Mouse (Mus musculus) hematopoietic stem cell, adult 5-6 weeks (primary cell): ENCODE results near the gene Wdr46. TPM values are rescaled to one million over a fixed set of nuclear protein-coding genes. Genes with fewer than 3 reads are reported as not detected.

Experiments
- ATAC-seq, 2 experiments: fragments of 125-278 bp in 1 of 2; replicated peaks in 1 of 2; 2 replicates each; pipeline ENCODE4 v1.8.0; 2016 to 2017; ENCODE audit warnings: inconsistent platforms in 2 of 2, mild to moderate bottlenecking in 2 of 2, moderate number of reproducible peaks in 2 of 2, low read depth in 1 of 2, moderate TSS enrichment in 1 of 2; ENCODE audit not compliant: low FRiP score in 2 of 2, poor library complexity in 2 of 2, severe bottlenecking in 2 of 2, insufficient read depth in 1 of 2, low TSS enrichment in 1 of 2
- total RNA-seq: library from RNA; stranded (forward); fragments of 172-1452, 232-1000 nt; gene quantifications from 2 replicates; pipeline ENCODE4 v1.2.3, GENCODE M21; 2017

Gene Wdr46
- total RNA-seq, 1 experiment from 2014 or later, result 57.1 TPM

DNA sequence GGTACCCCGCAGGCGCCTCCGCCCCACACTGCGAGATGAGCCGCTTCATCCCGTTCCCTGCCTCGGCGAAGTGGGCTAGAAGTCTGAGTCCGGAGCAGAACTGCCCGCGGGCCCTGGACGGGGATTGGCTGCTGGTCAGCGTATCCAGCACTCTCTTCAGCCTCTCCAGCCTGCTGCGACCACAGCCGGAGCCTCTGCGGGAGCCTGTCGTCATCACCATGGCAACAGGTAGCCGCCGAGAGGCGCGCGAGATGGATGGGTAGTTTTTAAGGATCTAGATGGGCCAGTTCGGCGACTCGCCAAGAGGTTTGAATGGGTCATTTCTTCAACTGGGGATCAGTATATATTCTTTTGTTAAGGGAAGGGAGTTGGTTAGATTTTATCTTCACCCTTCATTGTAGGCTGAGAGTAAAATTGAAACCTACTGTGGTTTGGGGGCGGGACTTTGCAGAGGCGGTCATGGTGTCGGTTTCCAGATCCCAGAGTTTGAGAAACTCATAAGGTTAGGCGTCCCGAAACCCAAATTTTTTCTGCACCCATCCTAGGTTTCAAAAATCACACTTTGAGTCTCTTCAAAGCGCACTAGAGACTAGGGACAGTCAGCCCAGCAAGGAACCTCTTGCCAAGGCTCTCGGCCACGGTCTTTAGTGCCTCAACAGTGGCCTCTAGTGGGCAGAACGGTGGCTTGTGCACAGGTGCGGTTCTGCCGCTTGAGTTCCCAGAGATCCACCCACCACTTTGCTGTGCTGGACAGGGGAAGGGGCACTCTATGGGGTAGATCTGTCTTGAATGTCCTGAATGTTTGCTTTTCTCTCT, 20.0 kb upstream of the Wdr46 start:
- ATAC-seq, result peak; percentile 30 to 48; a peak in 1 of 4 replicates

DNA sequence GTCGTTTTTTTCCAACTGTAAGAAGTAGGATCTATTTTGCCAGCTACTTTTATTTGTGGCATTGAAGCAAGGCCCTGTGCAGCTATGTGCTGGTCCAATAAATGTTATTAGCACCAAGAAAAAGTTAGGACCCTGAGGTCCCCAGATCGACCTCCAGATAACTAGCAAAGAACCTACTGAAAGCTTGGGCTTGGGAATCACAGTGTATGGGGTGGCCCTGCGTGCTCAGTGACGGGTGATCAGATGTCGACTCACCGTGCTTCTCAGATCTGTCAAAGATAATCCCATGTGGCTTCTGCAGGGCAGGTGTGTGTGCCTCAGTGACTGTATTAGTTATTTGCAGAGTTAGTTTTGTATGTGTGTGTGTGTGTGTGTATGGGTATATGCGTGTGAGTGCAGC, 19.1 kb upstream of the Wdr46 start:
- no peak for ATAC-seq

DNA sequence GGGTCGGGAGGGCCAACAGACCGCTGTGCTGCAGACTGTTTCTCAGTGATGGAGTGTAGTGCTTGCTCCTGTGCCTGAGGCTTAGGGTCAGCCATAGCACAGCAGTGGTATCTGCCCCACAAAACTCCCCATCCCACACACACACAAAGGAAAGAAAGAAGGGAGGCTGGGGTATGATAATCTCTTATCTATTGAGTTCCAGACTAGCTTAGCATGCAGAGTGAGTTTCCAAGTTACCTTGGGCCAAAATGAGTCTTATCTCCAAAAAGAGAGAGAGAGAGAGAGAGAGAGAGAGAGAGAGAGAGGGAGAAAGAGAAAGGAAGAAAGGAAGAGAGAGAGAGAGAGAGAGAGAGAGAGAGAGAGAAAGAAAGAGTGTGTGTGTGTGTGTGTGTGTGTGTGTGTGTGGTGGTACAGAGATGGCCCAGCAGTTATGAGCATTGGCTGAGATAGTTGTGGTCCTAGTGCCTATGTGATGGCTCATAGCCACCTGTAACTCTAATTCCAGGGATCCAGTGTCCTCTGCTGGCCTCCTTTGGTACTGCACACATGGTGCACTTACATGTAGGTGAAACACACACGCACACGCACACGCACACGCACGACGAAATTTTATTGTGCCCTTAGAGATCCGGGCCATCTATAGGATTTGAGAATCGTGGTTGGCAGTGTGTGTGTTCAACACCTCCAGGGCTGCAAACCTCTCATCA, 15.7 kb upstream of the Wdr46 start:
- ATAC-seq, result no peak

DNA sequence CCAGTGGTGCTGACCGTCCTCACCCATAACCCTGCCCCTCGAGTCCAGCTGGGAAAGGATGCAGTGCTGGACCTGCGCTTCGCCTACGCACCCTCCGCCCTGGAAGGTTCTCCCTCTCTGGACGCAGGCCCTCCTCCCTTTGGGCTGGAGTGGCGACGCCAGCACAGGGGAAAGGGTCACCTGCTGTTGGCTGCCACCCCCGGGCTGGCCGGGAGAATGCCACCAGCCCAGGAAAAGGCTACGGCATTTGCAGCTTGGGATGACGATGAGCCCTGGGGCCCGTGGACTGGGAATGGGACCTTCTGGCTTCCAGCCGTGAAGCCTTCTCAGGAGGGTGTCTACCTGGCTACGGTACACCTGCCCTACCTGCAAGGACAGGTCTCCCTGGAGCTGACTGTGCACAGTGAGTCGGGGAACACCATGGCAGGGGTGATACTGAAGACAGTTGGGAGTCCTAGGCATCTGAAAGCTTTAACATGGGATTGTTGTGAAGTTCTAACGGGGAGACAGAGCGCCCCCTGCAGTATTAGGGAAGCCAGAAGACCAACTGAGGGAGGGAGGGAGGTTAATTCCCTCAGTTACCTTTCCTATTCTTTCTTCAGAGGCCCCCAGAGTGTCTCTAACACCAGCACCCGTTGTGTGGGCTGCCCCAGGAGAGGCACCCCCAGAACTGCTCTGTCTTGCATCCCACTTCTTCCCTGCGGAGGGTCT, 14.9 kb upstream of the Wdr46 start:
- no peak for ATAC-seq

DNA sequence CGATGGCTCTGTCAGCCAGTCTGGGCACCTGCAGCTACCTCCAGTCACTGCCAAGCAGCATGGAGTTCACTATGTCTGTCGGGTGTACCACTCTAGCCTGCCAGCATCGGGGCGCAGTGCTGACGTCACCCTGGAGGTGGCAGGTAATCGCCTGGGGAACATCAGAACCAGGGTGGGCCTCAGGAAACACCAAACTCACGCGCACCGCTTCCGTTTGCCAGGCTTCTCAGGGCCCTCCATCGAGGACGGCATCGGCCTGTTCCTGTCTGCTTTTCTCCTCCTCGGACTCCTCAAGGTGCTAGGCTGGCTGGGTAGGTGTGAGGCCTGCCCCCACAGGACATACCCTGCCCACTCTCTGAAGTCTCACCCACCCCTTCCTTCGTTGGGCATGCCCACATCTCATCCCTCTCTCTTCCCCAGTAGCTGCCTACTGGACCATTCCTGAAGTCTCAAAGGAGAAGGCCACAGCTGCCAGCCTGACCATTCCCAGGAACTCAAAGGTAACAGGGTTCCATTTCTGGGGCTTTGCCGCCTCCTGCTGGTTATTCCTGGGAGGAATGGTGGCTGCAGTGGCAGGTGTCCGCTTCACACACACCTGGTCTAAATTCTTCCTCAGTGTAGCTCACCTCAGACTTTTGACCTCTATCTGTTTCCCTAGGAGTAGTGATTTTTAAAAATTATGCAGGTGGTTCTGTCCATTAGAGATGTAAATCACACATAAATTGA, 14.1 kb upstream of the Wdr46 start:
- no peak for ATAC-seq

DNA sequence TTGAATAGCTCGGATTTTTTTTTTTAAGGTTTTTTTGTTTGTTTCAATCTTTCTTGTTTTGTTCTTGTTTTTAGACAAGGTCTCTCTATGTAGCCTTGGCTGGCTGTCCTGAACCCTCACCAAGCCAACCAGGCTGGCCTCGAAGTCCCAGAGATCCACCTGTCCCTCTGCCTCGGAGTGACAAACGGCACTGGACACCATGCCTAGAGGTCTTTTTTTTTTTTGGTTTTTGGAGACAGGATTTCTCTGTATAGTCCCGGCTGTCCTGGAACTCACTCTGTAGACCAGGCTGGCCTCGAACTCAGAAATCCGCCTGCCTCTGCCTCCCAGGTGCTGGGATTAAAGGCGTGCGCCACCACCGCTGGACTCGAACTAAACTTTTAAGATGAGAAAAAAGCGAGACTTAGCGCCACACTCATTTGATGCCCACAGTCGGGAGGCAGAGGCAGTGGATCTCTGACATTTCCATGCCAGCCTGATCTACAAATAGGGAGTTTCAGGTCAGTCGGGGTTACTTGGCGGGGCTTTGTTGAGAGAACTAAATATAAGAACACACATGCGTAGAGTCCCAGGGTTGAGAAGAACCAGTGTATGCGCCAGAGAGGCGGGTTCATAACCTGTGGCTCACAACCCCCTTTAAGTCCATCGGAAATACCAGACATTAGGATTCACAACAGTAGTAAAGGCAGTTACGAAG, 12.1 kb upstream of the Wdr46 start:
- ATAC-seq, result no peak

DNA sequence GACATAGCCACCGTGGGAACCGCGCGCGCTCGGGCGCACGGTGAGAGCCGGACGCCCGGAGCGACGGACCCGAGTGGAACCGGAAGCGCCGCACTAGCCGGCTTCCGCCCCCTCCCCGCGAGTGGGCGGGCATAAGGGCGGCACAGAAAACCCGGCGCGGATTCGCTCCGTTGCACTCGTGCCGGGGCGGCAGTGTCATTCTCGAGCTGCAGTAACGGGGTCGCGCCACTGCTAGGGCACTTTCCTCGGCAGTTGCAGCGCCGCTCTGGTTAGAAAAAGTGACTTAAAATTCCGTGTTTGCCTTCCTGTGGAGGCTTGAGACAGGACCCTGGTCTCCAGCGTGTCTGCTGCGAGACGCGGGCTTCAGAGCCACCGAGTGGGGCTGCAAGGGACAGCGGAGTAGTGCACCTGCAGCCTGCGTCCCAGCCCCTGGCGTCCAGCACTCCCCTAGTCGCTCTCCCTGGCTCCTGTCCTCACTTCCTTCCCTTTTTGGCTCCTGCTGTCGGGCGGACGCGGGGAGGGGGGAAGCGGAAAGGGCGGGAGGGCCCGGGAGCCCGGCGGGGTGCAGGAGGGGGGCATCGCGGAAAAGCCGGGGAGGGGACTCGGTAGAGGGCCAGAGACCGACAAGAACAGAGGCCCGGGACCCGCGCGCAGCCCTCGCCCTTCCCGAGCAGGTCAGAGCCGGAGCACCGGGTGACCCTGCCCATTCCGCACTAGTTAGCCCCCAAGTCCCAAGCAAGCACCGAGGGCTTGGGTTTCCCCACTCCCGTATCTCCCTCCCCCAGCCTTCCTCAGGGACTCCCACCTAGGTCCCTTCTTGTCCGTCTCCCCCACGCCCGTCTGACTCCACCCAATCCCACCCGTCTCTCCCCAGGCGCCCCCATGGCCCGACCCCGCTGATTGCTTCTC, 10.8 kb upstream of the Wdr46 start, which contains the start of gene Rgl2:
TSS of gene Rgl2 (plus strand) at position 173 of the 909 bp plus-strand sequence.
- peak; percentile 65 to 77 for ATAC-seq

DNA sequence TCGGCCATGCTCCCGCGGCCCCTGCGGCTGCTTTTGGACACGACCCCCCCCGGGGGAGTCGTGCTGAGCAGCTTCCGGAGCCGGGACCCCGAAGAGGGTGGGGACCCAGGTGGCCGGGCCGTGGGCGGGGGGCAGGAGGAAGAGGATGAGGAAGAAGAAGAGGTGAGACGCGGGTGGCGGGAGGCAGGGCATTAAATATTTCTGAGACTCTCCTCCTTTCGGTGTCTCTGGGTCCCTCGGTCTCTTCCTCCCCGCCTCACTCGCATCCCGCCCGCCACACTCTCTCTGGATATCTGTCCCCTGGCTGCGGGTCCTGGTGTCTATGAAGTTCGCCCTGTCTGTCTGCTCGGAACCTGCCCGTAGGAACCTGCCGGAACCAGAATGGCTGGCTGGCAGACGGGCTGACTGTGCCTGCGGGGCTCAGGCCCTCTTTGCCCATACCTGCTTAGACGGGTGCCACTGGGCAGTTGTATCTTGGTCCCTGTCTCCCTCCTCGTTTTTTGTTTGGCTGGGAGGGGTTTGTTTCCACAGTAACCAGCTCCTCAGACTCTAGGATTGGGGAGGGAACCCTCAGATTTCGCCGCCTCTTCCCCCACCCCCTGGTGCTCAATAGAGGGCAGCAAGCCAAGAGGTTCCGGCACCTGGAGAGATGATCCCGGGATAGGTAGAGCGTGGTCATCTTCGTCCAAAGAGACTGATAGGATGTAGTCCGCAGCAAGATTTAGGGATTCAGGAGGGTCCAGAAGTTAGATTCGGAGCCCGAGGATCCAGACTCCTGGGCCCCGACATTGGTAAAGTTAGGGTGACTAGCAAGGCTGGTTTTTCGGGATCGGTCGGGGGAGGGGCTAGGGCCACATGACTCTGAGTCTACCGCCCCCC, 9.9 kb upstream of the Wdr46 start:
- no peak for ATAC-seq

DNA sequence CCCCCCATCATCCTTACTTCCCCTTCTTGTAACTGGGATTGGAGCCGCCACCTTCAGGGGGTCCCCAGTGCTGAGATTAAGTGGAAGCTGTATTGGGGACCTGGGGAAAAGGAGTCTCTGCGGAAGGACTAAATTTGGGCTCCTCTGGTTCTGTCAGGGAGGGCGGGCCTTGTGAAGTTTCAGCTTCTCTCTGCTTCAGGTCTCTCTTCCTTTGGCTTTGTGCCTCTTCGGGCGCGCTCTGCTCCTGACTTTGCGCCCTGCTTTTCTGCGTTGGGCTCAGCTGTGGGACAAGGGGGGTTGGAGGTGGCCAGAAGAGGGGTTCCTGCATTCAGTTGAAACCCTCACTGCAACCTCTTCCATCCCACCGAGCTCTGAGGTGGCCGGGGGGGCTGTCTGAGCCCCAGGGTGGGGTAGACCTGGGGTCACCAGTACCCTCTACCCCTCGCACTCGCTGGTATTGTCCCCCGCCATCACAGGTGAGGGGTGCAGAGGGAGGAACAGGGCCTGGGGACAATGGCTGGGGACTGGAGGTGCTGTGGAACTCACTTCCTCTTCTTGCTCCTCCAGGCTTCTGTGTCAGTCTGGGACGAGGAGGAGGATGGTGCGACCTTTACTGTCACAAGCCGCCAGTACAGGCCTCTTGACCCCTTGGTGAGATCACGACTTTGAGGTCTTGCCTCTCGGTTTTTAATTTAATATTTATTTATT, 9.1 kb upstream of the Wdr46 start:
- ATAC-seq, result no peak

DNA sequence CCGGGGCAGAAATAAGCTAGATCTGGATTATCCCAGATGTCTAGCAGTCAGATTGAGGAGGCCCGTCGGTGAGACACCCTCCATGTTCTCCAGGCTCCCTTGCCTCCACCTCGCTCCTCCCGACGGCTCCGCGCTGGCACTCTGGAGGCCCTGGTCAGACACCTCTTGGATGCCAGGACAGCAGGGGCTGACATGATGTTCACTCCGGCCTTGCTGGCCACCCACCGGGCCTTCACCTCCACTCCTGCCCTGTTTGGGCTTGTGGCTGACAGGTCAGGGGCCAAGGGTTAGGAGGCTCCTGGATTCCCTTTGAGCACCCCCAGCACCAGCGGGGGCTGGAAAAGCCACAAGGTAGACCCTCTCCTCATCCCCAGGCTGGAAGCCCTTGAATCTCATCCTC, 8.5 kb upstream of the Wdr46 start:
- ATAC-seq, result no peak

DNA sequence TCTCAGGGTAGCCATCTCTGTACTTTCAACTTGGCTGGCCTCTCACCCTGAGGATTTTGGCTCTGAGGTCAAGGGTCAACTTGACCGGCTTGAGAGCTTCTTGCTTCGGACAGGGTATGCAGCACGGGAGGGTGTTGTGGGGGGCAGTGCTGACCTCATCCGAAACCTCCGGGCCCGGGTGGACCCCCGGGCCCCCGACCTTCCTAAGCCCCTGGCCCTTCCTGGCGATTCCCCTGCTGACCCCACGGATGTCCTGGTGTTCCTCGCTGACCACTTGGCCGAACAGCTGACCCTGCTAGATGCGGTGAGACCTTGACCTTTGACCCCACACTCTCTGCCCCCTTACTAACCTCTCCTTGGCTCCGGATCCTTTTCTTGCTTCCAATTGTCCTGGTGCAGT, 8.0 kb upstream of the Wdr46 start:
- ATAC-seq, result no peak

DNA sequence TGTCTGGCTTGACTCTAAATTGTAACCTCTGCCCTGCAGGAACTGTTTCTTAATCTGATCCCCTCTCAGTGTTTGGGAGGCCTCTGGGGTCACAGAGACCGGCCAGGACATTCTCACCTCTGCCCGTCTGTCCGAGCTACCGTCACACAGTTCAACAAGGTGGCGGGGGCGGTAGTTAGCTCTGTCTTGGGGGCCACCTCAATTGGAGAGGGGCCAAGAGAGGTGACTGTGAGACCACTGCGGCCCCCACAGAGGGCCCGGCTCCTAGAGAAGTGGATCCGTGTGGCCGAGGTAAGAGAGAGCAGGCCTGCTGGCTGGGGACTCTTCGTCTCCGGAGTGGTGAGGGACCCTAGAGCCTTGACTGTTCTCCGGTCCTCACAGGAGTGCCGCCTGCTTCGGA, 7.5 kb upstream of the Wdr46 start:
- ATAC-seq, result no peak

DNA sequence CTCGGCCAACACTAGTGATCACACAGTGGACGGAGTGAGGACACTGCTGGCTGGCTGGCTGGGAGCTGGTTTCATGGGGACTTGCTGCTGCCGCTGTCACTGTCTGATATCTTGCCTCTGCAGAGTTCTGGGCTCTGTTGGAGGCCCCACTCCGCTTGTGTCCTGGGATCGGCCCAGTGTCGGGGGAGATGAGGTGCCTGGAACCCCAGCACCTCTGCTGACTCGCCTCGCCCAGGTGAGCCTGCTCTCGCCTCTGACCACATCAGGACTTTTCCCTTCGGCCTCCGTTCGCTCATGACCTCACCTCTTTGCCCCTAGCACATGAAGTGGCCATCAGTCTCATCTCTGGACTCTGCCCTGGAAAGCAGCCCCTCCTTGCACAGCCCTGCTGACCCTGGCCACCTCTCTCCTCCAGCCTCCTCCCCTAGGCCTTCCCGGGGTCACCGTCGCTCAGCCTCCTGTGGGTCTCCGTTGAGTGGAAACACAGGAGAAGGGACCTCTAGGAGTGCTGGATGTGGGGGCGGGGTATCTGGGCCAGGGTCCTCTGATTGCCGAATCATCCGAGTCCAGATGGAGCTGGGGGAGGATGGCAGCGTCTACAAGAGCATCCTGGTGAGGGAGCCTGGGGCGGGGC, 4.9 kb upstream of the Wdr46 start:
- ATAC-seq, result no peak

DNA sequence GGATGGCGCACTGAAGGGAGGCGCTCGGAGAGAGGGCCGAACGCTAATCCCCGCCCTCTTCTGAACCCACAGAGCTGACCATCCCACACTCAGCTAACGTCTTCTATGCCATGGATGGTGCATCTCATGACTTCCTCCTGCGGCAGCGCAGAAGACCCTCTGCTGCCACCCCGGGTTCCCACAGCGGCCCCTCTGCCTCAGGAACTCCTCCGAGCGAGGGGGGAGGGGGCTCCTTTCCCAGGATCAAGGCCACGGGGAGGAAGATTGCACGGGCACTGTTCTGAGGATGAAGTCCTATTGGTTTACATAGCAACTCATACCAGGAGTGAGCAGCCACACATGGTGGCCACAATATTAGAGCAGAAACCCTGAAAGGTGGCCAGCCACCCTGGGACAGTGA, 3.5 kb upstream of the Wdr46 start:
- no peak for ATAC-seq
